Mouse (Mus musculus): ENCODE measurements around the gene Wipi2. TPM values are rescaled to one million over a fixed set of nuclear protein-coding genes. Genes with fewer than 3 reads are reported as not detected.

The Wipi2 gene
- polyA plus RNA-seq, 1 experiment from 2014 or later: 33.6 TPM

DNA sequence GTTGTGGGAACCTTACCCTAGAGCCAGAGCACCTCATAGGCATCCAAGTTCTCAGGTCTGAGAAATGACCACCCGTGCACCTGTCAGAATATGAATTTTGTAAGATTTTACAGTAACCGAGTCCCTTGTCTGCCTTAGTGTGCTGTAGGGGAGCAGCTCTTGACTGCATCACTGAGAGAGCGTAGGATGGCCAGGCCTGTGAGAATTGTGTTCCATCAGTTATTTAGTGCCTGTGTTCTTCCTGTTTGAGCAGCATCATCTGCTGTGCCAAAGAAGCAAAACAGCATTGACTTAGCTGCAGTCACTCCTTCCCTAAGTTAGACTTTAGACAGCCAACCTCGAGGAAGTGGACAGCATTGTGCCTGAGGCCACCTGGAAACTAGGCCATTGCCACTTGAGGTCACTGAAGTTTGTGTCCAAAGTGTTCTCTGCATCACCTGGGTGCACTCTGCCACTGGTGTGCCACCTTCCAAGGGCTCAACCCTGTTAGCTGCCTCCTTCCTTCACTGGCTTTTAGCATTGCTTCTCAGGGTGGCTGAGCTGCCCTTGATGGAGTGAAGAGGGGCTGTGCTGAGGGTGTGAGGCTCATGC is 22.1 kb downstream of the Wipi2 start:
- H3K9ac ChIP-seq (ENCODE audit: low read depth, low read length): no peak overlapping the region
- H3K27me3 ChIP-seq (replicated peaks; ENCODE audit: control insufficient read depth, insufficient read depth, low read length): no peaks in the 10 kb centered on the region
- peaks cover 2% of the 10 kb centered on the region; the same call in 1 of the 2 replicates for H3K36me3 ChIP-seq (ENCODE audit: control insufficient read depth, insufficient read depth, low read length)
- H3K4me3 ChIP-seq (ENCODE audit: low read length): no peak overlapping the region
- peaks cover 15% of the 10 kb centered on the region; the same call in 1 of the 2 replicates for H3K4me1 ChIP-seq (ENCODE audit: control insufficient read depth, insufficient read depth, low read length)
- H3K4me2 ChIP-seq (ENCODE audit: low read depth, low read length): no peak overlapping the region
- WGBS: 84% methylated on average over 4 of the region's 4 CpGs
- H3K27ac ChIP-seq (ENCODE audit: low read length): peak overlapping the region; percentile 34; the same call in 1 of the 2 replicates
- 0 out of 2 replicates have a peak, but pooled peaks have one; percentile 20 for ATAC-seq
- H3K9me3 ChIP-seq (ENCODE audit: control insufficient read depth, low read length): no peaks in the 10 kb centered on the region

DNA sequence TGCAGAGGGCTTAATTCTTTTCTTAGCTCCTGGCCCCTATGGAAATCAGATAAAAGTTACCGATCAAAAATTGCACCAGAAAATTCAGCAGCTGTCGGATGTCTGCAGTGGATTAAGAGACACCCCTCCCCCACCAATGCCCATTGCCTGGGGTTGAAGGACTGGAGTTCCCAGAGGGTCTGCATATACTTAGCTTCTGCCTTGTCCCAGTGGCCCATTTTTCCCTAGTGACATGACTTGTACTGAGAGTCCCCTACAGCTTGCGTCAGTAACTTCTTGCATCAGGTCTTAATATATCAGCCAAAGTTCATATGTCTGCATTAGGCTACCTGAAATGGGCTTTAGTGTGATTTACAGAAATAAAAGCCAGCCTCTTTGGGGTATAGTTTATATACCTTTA is 22.9 kb downstream of the Wipi2 start:
- peak overlapping the region; percentile 34; the same call in 1 of the 2 replicates for H3K27ac ChIP-seq (ENCODE audit: low read length)
- H3K9me3 ChIP-seq (ENCODE audit: control insufficient read depth, low read length): no peaks in the 10 kb centered on the region
- H3K9ac ChIP-seq (ENCODE audit: low read depth, low read length): no peak overlapping the region
- peaks cover 15% of the 10 kb centered on the region; the same call in 1 of the 2 replicates for H3K4me1 ChIP-seq (ENCODE audit: control insufficient read depth, insufficient read depth, low read length)
- ATAC-seq: peak; percentile 14; the same call in 1 of the 2 replicates
- H3K27me3 ChIP-seq (replicated peaks; ENCODE audit: control insufficient read depth, insufficient read depth, low read length): no peaks in the 10 kb centered on the region
- no peaks in the 10 kb centered on the region for H3K36me3 ChIP-seq (ENCODE audit: control insufficient read depth, insufficient read depth, low read length)
- WGBS: 63% methylated on average over 3 of the region's 3 CpGs
- H3K4me3 ChIP-seq (ENCODE audit: low read length): no peak overlapping the region
- H3K4me2 ChIP-seq (ENCODE audit: low read depth, low read length): no peak overlapping the region

DNA sequence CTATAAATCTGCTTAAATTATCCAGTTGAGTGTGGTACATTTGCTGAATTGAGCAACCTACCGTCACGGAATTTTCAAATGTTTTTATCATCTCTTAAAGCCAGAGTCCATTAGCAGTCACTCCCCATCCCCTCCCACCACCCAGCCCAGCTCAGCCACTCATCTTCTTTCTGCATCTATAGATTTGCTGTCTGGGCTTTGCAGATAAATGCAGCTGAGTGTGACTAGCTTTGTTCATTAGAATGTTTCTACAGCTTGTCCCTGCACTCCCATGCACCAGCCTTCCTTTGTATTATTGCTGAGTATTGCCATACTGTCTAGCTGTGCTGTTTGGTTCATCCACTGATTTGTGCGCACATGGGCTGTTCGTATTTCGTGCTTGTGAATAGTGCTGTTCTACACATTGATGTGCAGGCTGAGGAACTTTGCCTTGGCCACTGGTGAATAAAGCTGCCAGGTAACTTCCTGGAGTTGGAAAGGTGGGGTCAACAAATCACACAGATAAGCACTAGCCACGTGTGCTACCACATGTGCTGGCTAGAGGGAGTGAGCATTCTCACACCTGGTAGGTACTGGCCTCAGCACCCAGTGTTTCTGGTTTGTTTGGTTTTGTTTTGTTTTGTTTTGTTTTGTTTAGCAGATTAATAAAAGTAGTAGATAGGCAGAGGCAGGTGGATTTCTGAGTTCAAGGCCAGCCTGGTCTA is 23.4 kb downstream of the Wipi2 start:
- WGBS: 55% methylated on average over 6 of the region's 6 CpGs
- no peaks in the 10 kb centered on the region for H3K36me3 ChIP-seq (ENCODE audit: control insufficient read depth, insufficient read depth, low read length)
- no peaks in the 10 kb centered on the region for H3K9me3 ChIP-seq (ENCODE audit: control insufficient read depth, low read length)
- no peaks in the 10 kb centered on the region for H3K27me3 ChIP-seq (replicated peaks; ENCODE audit: control insufficient read depth, insufficient read depth, low read length)
- H3K9ac ChIP-seq (ENCODE audit: low read depth, low read length): no peak overlapping the region
- H3K4me3 ChIP-seq (ENCODE audit: low read length): no peak overlapping the region
- peaks cover 15% of the 10 kb centered on the region; the same call in 1 of the 2 replicates for H3K4me1 ChIP-seq (ENCODE audit: control insufficient read depth, insufficient read depth, low read length)
- ATAC-seq: peak; percentile 86
- H3K27ac ChIP-seq (ENCODE audit: low read length): peak overlapping the region; percentile 43; the same call in 1 of the 2 replicates
- no peak overlapping the region for H3K4me2 ChIP-seq (ENCODE audit: low read depth, low read length)

DNA sequence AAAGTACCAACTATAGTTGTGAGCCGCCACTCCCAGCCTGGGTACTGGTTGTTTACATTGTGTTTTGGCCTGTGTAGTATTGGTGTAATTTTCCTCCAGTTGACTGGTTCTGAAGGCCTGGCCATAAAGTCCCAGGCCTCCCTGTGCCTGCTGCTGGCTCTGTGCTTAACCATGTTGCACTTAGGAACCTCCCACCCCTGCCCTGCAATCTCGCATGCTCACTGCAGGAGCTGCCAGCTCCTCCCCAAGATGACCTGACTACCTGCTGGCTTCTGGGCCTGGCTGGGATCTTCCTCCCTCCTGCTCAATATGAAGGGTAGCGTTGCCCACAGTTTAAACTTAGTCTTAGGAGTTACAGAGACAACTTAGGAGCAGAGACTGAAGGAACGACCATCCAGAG is 24.8 kb downstream of the Wipi2 start:
- no peaks in the 10 kb centered on the region for H3K27me3 ChIP-seq (replicated peaks; ENCODE audit: control insufficient read depth, insufficient read depth, low read length)
- no peak for ATAC-seq
- H3K4me2 ChIP-seq (ENCODE audit: low read depth, low read length): no peak overlapping the region
- 63% methylated on average over 4 of the region's 4 CpGs for WGBS
- H3K9me3 ChIP-seq (ENCODE audit: control insufficient read depth, low read length): no peaks in the 10 kb centered on the region
- no peak overlapping the region for H3K27ac ChIP-seq (ENCODE audit: low read length)
- no peak overlapping the region for H3K9ac ChIP-seq (ENCODE audit: low read depth, low read length)
- no peak overlapping the region for H3K4me3 ChIP-seq (ENCODE audit: low read length)
- H3K4me1 ChIP-seq (ENCODE audit: control insufficient read depth, insufficient read depth, low read length): peaks cover 15% of the 10 kb centered on the region; the same call in 1 of the 2 replicates
- H3K36me3 ChIP-seq (ENCODE audit: control insufficient read depth, insufficient read depth, low read length): no peaks in the 10 kb centered on the region

DNA sequence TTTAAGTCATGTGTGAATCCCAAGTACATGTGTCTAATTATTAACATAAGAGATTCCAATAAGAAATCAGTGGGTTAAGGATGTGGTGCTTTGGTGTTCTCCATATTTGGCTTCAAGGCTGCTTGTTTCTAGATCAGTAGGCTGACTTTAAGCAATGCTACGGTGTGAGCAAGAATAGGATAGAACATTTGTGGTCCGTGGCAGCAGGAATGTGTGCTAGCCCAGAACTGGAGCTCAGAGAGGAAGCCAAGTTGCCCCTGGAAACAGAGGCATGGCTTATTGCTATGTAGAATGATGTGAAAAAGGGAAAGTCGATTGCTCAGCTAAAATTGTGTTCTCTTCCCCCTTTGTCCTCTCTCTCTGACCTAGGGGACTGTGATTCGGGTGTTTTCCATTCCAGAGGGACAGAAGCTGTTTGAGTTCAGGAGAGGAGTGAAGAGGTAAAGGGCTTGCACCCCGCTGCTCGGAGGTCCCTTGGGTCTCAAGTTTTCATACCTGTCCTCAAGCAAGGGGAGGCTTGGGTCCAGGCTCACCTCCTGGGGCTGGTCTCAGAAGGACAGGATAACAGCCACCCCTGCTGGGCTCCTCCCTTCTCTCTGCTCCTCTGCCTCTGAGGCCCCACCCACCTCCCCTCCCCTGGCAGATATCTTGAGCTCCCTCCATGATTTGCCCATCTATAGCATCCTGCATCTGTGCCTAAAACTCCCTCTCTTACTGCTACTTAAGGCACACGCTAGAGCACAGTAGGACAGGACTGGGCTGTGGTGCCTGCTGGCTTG is 33.3 kb downstream of the Wipi2 start:
- no peak overlapping the region for H3K4me3 ChIP-seq (ENCODE audit: low read length)
- H3K9ac ChIP-seq (ENCODE audit: low read depth, low read length): no peak overlapping the region
- no peak for ATAC-seq
- no peak overlapping the region for H3K27ac ChIP-seq (ENCODE audit: low read length)
- no peak overlapping the region for H3K4me2 ChIP-seq (ENCODE audit: low read depth, low read length)
- H3K4me1 ChIP-seq (ENCODE audit: control insufficient read depth, insufficient read depth, low read length): no peaks in the 10 kb centered on the region
- H3K36me3 ChIP-seq (ENCODE audit: control insufficient read depth, insufficient read depth, low read length): peaks cover 24% of the 10 kb centered on the region
- H3K9me3 ChIP-seq (ENCODE audit: control insufficient read depth, low read length): no peaks in the 10 kb centered on the region
- WGBS: 83% methylated on average over 7 of the region's 7 CpGs
- no peaks in the 10 kb centered on the region for H3K27me3 ChIP-seq (replicated peaks; ENCODE audit: control insufficient read depth, insufficient read depth, low read length)

DNA sequence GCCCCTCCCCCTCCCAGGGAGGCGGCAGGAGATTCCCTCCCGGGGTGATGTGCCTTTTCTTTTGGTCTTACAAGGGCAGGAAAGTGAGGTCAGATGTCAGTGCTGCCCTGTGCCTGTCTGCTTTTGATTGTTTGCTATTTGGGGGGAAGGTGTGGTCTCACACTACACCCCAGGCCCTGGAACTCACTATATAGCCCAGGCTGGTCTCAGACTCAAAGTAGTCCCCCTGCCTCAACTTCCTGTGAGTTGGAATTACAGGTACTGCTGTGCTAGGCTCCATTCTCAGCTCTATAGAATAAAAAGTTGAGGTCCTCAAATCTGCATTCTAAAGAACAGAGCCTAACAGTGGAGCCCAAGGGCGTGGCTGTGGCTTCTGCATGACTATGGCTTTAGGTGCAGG is 40.4 kb downstream of the Wipi2 start:
- ATAC-seq: no peak

DNA sequence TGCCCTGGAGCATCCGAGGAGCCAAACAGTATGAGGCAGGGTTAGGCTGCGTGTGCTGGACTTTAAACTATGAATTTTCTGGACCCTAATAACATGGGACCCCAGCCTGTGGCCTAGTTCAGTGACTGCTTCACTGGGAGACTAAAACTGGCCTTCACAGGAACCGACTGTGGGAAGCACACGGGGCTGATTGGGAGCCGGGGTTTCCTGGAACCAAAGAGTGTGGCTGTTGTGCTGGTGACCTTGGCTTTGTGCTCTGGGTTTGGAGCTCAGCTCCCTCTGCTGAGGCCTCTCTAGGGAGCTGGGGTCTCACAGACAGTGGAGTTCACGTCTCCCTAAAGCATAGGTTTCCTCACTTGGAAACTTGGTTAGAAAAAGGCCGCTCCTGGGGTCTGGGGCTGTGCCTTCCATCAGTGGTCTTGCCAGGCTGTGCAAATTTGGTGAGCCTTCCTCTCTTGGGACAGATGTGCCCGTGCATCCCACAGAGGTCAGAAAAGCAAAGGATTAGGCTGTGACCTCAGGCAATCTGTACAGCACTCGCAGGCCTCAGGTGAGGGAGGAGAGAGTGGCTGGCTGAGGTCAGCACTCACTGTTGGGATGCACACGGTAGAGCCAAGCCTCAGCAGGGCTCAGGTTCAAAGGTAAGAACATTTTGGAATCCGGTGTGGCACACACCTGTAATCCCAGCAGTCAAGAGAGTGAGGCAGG is 41.2 kb downstream of the Wipi2 start:
- Histone ChIP-seq H3K4me1 (ENCODE audit: control insufficient read depth, insufficient read depth, low read length) (no peaks in the 10 kb centered on the region), H3K27ac (ENCODE audit: low read length) (no peak overlapping the region), H3K4me3 (ENCODE audit: low read length) (no peak overlapping the region), H3K4me2 (ENCODE audit: low read depth, low read length) (no peak overlapping the region), H3K36me3 (ENCODE audit: control insufficient read depth, insufficient read depth, low read length) (peaks cover 21% of the 10 kb centered on the region), H3K9me3 (ENCODE audit: control insufficient read depth, low read length) (no peaks in the 10 kb centered on the region), H3K27me3 (replicated peaks; ENCODE audit: control insufficient read depth, insufficient read depth, low read length) (no peaks in the 10 kb centered on the region), H3K9ac (ENCODE audit: low read depth, low read length) (no peak overlapping the region)
- 85% methylated on average over 11 of the region's 11 CpGs for WGBS
- ATAC-seq: no peak

More for the DNA sequence above, 40.4 kb downstream of the Wipi2 start:
- H3K27ac ChIP-seq (ENCODE audit: low read length): no peak overlapping the region
- no peaks in the 10 kb centered on the region for H3K4me1 ChIP-seq (ENCODE audit: control insufficient read depth, insufficient read depth, low read length)
- 45% methylated on average over 3 of the region's 3 CpGs for WGBS
- H3K4me2 ChIP-seq (ENCODE audit: low read depth, low read length): no peak overlapping the region
- no peaks in the 10 kb centered on the region for H3K27me3 ChIP-seq (replicated peaks; ENCODE audit: control insufficient read depth, insufficient read depth, low read length)
- no peaks in the 10 kb centered on the region for H3K9me3 ChIP-seq (ENCODE audit: control insufficient read depth, low read length)
- H3K4me3 ChIP-seq (ENCODE audit: low read length): no peak overlapping the region
- peaks cover 21% of the 10 kb centered on the region for H3K36me3 ChIP-seq (ENCODE audit: control insufficient read depth, insufficient read depth, low read length)
- no peak overlapping the region for H3K9ac ChIP-seq (ENCODE audit: low read depth, low read length)

DNA sequence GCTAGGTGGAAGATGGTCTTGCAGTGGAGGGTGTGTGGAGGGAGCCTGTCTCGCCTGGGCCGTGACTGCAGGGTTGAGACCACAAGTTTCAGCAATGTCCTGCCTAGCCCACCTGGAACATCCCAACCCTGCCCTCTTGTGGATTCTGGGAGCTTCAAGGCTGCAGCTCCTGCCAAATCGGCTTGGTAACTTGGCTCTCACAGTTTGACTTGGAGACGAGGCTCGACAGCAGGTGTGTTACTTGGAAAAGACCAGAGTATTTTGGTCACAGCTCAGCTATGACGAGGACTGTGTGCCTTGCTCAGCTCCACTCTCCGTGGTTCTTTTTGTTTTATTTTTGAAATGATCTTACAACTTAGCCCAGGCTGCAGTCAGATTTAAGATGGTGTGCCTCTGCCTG is 42.2 kb downstream of the Wipi2 start:
- Histone ChIP-seq H3K27ac (ENCODE audit: low read length) (no peak overlapping the region), H3K9me3 (ENCODE audit: control insufficient read depth, low read length) (no peaks in the 10 kb centered on the region)
- ATAC-seq: no peak

DNA sequence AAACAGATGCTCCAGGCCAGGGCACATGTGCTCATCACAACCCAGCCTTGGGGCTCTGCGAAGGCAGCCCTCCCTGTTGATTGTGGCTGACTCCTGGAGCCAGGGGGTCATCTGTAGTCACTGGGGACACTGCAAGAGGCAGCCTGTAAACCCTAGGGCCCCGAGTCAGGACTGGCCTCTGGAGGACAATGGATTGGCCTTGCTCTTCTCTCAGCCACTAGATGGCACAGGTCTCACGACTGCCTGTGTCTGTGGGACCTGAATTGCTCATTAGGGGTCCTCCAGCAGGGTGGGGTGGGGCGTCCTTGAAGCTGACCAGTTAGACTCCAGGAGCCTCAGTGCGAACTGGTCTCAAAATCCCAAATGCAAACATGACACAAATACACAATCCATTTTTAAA is 45.6 kb downstream of the Wipi2 start:
- H3K4me3 ChIP-seq (ENCODE audit: low read length): no peak overlapping the region
- ATAC-seq: 0 out of 2 replicates have a peak, but pooled peaks have one; percentile 33
- H3K27me3 ChIP-seq (replicated peaks; ENCODE audit: control insufficient read depth, insufficient read depth, low read length): no peaks in the 10 kb centered on the region
- no peak overlapping the region for H3K27ac ChIP-seq (ENCODE audit: low read length)
- no peaks in the 10 kb centered on the region for H3K9me3 ChIP-seq (ENCODE audit: control insufficient read depth, low read length)
- no peaks in the 10 kb centered on the region for H3K4me1 ChIP-seq (ENCODE audit: control insufficient read depth, insufficient read depth, low read length)
- WGBS: 25% methylated on average over 5 of the region's 5 CpGs
- H3K9ac ChIP-seq (ENCODE audit: low read depth, low read length): no peak overlapping the region
- no peak overlapping the region for H3K4me2 ChIP-seq (ENCODE audit: low read depth, low read length)
- H3K36me3 ChIP-seq (ENCODE audit: control insufficient read depth, insufficient read depth, low read length): no peaks in the 10 kb centered on the region; the same call in 1 of the 2 replicates

More for the DNA sequence above, 42.2 kb downstream of the Wipi2 start:
- peaks cover 16% of the 10 kb centered on the region for H3K36me3 ChIP-seq (ENCODE audit: control insufficient read depth, insufficient read depth, low read length)
- no peaks in the 10 kb centered on the region for H3K27me3 ChIP-seq (replicated peaks; ENCODE audit: control insufficient read depth, insufficient read depth, low read length)
- 84% methylated on average over 7 of the region's 7 CpGs for WGBS
- H3K9ac ChIP-seq (ENCODE audit: low read depth, low read length): no peak overlapping the region
- H3K4me3 ChIP-seq (ENCODE audit: low read length): no peak overlapping the region
- no peak overlapping the region for H3K4me2 ChIP-seq (ENCODE audit: low read depth, low read length)
- H3K4me1 ChIP-seq (ENCODE audit: control insufficient read depth, insufficient read depth, low read length): no peaks in the 10 kb centered on the region
